Mouse (Mus musculus): ENCODE results near the gene Lingo3. TPM values are rescaled to one million over a fixed set of nuclear protein-coding genes. Genes with fewer than 3 reads are reported as not detected.

Lingo3 gene
- polyA plus RNA-seq, 1 experiment = not detected

GRCm38 (mm10) chr10:80808099-80808984 is 35.5 kb downstream of the Lingo3 start:
- Histone ChIP-seq H3K4me1 (ENCODE audit: control insufficient read depth, insufficient read depth, low read length) (peaks cover 45% of the 10 kb centered on the region), H3K4me3 (ENCODE audit: insufficient read depth, low read depth, low read length) (peak overlapping the region; percentile 8), H3K27ac (ENCODE audit: insufficient read depth, low read depth, low read length) (peak overlapping the region; percentile 81; the same call in 1 of the 2 replicates)
- TF ChIP-seq CTCF (IDR thresholded peaks at IDR 0.05; ENCODE audit: insufficient read depth, low read depth, low read length) (no peak), POLR2A (IDR thresholded peaks at IDR 0.05; ENCODE audit: insufficient read depth, low read depth, low read length) (0 out of 2 replicates have a peak, but pooled peaks have one; percentile 16)
- WGBS = 22% methylated on average over 40 of the region's 40 CpGs

DNA sequence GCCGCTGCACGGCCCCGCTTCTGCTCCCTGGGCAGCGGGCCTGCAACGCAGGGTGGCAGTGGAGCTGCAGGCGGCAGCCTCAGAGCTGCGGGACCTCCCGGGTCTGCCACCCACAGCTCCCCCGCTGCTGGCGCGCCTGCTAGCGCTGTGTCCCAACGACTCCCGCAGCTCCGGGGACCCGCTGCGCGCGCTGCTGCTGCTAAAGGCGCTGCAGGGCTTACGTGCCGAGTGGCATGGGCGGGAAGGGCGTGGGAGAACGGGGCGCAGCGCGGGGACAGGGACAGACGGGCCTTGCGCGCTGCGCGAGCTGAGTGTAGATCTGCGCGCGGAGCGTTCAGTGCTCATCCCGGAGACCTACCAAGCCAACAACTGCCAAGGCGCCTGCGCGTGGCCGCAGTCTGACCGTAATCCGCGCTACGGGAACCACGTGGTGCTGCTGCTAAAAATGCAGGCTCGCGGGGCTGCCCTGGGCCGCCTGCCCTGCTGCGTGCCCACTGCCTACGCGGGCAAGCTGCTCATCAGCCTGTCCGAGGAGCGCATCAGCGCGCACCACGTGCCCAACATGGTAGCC is 36.7 kb downstream of the Lingo3 start:
- no peak for TF ChIP-seq CTCF (IDR thresholded peaks at IDR 0.05; ENCODE audit: insufficient read depth, low read depth, low read length)
- peak; percentile 61; the same call in 1 of the 2 replicates for TF ChIP-seq POLR2A (IDR thresholded peaks at IDR 0.05; ENCODE audit: insufficient read depth, low read depth, low read length)
- Histone ChIP-seq H3K27ac (ENCODE audit: insufficient read depth, low read depth, low read length) (peak overlapping the region; percentile 73), H3K4me3 (ENCODE audit: insufficient read depth, low read depth, low read length) (peak overlapping the region; percentile 51), H3K4me1 (ENCODE audit: control insufficient read depth, insufficient read depth, low read length) (peaks cover 45% of the 10 kb centered on the region)
- under 1% methylated on average over 58 of the region's 58 CpGs for WGBS

DNA sequence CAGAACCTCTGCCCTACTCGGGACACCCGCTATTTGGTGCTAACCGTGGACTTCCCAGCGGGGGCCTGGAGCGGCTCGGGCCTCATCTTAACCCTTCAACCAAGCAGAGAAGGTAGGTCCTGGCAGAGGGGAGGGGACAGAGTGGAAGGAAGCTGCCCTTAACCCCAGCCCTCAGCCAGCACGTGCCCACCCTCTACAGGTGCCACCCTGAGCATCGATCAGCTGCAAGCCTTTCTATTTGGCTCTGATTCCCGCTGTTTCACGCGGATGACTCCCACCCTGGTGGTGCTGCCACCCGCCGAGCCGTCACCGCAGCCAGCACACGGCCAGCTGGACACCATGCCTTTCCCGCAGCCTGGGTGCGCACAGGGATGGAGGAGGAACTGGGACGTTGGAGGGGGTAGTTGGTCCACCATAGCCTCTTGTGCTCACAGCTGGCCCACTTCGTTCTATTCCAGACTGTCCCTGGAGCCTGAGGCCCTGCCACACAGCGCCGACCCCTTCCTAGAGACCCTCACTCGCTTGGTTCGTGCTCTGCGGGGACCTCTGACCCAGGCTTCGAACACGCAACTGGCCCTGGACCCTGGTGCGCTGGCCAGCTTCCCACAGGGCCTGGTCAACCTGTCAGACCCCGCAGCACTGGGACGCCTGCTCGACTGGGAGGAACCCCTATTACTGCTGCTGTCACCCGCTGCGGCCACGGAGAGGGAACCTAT is 37.3 kb downstream of the Lingo3 start:
- TF ChIP-seq CTCF (IDR thresholded peaks at IDR 0.05; ENCODE audit: insufficient read depth, low read depth, low read length) = no peak
- no peak for TF ChIP-seq POLR2A (IDR thresholded peaks at IDR 0.05; ENCODE audit: insufficient read depth, low read depth, low read length)
- peak overlapping the region; percentile 51 for H3K4me3 ChIP-seq (ENCODE audit: insufficient read depth, low read depth, low read length)
- whole genome bisulfite sequencing = 32% methylated on average over 34 of the region's 34 CpGs
- peaks cover 45% of the 10 kb centered on the region for H3K4me1 ChIP-seq (ENCODE audit: control insufficient read depth, insufficient read depth, low read length)
- H3K27ac ChIP-seq (ENCODE audit: insufficient read depth, low read depth, low read length) = peak overlapping the region; percentile 73

- no peak overlapping the region for H3K27ac ChIP-seq (ENCODE audit: insufficient read depth, low read depth, low read length)
- H3K4me1 ChIP-seq (ENCODE audit: control insufficient read depth, insufficient read depth, low read length) = peaks cover 47% of the 10 kb centered on the region
- WGBS = 14% methylated on average over 3 of the region's 3 CpGs
- no peak overlapping the region for H3K4me3 ChIP-seq (ENCODE audit: insufficient read depth, low read depth, low read length)
- TF ChIP-seq CTCF (IDR thresholded peaks at IDR 0.05; ENCODE audit: insufficient read depth, low read depth, low read length) (peak; percentile 80; the same call in 1 of the 2 replicates), POLR2A (IDR thresholded peaks at IDR 0.05; ENCODE audit: insufficient read depth, low read depth, low read length) (no peak)
These were observed 37.9 kb downstream of the Lingo3 start for GRCm38 (mm10) chr10:80805925-80806324.

DNA sequence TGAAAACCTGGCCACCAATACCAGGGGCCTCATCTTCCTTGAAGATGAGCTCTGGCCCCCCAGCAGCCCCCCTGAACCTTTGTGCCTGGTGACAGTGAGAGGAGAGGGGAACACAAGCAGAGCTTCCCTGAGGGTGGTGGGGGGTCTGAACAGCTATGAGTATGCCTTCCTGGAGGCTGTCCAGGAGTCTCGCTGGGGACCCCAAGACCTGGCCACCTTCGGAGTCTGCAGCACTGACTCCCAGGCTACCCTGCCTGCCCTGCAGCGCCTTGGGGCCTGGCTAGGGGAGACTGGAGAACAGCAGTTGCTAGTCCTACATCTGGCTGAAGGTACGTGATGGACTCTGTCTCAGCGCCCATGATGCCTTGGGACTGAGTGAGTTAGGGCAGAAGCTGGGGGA is 38.5 kb downstream of the Lingo3 start:
- H3K27ac ChIP-seq (ENCODE audit: insufficient read depth, low read depth, low read length) = no peak overlapping the region
- TF ChIP-seq POLR2A (IDR thresholded peaks at IDR 0.05; ENCODE audit: insufficient read depth, low read depth, low read length) (no peak), CTCF (IDR thresholded peaks at IDR 0.05; ENCODE audit: insufficient read depth, low read depth, low read length) (no peak)
- 83% methylated on average over 5 of the region's 5 CpGs for WGBS
- peaks cover 44% of the 10 kb centered on the region for H3K4me1 ChIP-seq (ENCODE audit: control insufficient read depth, insufficient read depth, low read length)
- H3K4me3 ChIP-seq (ENCODE audit: insufficient read depth, low read depth, low read length) = no peak overlapping the region

GRCm38 (mm10) chr10:80804916-80805315 is 38.9 kb downstream of the Lingo3 start, which contains the start of gene Amh:
TSS of gene Amh (plus strand) at chr10:80805243.
- Histone ChIP-seq H3K4me3 (ENCODE audit: insufficient read depth, low read depth, low read length) (no peak within 1 kb of the TSS), H3K27ac (ENCODE audit: insufficient read depth, low read depth, low read length) (no peak within 1 kb of the TSS), H3K4me1 (ENCODE audit: control insufficient read depth, insufficient read depth, low read length) (peaks cover 43% of the 10 kb centered on the region)
- no peak for TF ChIP-seq POLR2A (IDR thresholded peaks at IDR 0.05; ENCODE audit: insufficient read depth, low read depth, low read length)
- TF ChIP-seq CTCF (IDR thresholded peaks at IDR 0.05; ENCODE audit: insufficient read depth, low read depth, low read length) = no peak
- WGBS = 75% methylated on average over 6 of the region's 6 CpGs

DNA sequence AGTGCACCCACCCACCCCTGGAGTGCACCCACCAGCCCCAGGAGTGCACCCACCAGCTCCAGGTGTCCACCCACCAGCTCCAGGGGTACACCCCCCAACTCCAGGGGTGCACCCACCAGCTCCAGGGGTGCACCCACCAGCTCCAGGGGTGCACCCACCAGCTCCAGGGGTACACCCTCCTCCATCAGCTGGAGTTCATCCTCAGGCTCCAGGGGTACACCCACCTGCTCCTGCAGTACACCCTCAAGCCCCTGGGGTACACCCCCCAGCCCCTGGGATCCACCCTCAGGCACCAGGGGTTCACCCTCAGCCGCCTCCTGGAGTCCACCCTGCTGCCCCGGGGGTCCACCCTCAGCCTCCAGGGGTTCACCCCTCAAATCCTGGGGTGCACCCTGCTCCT is 39.5 kb downstream of the Lingo3 start:
- TF ChIP-seq CTCF (IDR thresholded peaks at IDR 0.05; ENCODE audit: insufficient read depth, low read depth, low read length) (no peak), POLR2A (IDR thresholded peaks at IDR 0.05; ENCODE audit: insufficient read depth, low read depth, low read length) (no peak)
- Histone ChIP-seq H3K27ac (ENCODE audit: insufficient read depth, low read depth, low read length) (no peak overlapping the region), H3K4me3 (ENCODE audit: insufficient read depth, low read depth, low read length) (no peak overlapping the region), H3K4me1 (ENCODE audit: control insufficient read depth, insufficient read depth, low read length) (peaks cover 45% of the 10 kb centered on the region)
- WGBS = 92% methylated on average over 2 of the region's 2 CpGs

DNA sequence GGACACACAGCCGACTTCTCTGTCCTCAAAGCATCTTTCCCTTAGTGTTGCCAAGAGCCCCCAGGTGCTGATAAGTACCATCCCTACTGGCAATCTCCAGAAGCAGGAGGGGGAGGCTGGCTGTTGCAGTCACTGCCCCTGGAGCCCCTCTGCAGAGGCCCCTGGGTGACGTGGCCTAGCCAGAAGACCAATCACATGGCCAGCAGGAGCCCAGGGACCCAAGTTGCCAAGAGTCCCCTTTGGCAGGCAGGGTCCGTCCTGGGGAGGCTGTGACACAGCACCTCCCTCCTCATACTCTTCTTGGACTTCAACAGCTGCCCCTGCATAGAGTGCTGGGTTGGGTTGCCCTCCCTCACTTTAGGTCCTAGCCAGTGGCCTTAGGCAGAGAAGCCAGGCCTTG is 40.8 kb downstream of the Lingo3 start:
- Histone ChIP-seq H3K27ac (ENCODE audit: insufficient read depth, low read depth, low read length) (no peak overlapping the region), H3K4me3 (ENCODE audit: insufficient read depth, low read depth, low read length) (no peak overlapping the region), H3K4me1 (ENCODE audit: control insufficient read depth, insufficient read depth, low read length) (peaks cover 32% of the 10 kb centered on the region)
- TF ChIP-seq POLR2A (IDR thresholded peaks at IDR 0.05; ENCODE audit: insufficient read depth, low read depth, low read length) = no peak
- no peak for TF ChIP-seq CTCF (IDR thresholded peaks at IDR 0.05; ENCODE audit: insufficient read depth, low read depth, low read length)
- 71% methylated on average over 3 of the region's 3 CpGs for WGBS

Measured in olfactory bulb, adult 2 months (tissue).